Comparison of ENCODE assay signal across 8 mouse cellular contexts in the genomic region with DNA sequence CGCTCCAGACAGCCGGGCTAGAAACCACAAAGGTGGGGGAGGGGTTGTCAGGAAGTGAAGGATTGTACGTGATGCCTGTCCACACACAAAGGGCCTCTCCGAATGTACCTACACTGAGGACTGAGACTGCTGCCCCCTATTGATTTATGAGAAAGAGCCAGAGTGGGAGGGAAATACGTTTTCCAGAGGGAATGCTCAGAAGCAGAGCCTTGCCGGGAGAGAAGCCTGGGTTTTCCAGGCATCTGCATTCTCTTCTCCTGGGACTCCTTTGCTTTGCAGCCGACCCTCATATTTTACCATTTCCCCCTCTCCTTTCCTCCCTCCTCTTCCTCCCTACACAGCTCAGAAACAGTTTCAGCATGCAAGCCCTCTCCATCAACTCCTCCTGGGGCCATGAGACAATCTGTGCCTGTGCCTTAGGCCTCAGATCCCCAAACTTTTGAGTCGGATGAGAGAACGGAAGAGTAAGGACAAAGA. TPM values are rescaled to one million over a fixed set of nuclear protein-coding genes. Genes with fewer than 3 reads are reported as not detected.
A peak's percentile ranks its signal among the peaks of the same experiment; 100 is the strongest.
DNase-seq lines count a peak whose midpoint lies in the region; ATAC-seq lines count a peak whose summit lies in the region.

No protein-coding gene starts in this region.

- no peaks in the 10 kb centered on the region for H3K9me3 ChIP-seq in embryonic facial prominence, embryonic 15.5 days (replicated peaks)

- 26% methylated on average over 9 of the region's 9 CpGs for WGBS in embryonic facial prominence, embryonic 15.5 days

- no peaks in the 10 kb centered on the region for H3K27me3 ChIP-seq in embryonic facial prominence, embryonic 15.5 days
- H3K27me3 ChIP-seq in splenic B cell, adult 2 months (ENCODE audit: control insufficient read depth, insufficient read depth, low read length, poor library complexity, severe bottlenecking) = no peaks in the 10 kb centered on the region

- peak; percentile 26 for DNase-seq in kidney, postnatal 10 days
- no peak for DNase-seq in kidney, postnatal 36 days
- DNase-seq in liver = peak; percentile 35
- DNase-seq in splenic B cell, adult 2 months (ENCODE audit: low read depth, low spot score) = peak; percentile 0
- DNase-seq in layer of hippocampus, postnatal 36 days = no peak
- no peak for DNase-seq in spleen, postnatal 4 days (ENCODE audit: low spot score in 2 of 2)
- no peak for DNase-seq in urinary bladder, adult 2 months (ENCODE audit: low spot score)

- H3K36me3 ChIP-seq in embryonic facial prominence, embryonic 15.5 days = no peaks in the 10 kb centered on the region
- H3K36me3 ChIP-seq in splenic B cell, adult 2 months (ENCODE audit: control insufficient read depth, insufficient read depth, low read length, poor library complexity, severe bottlenecking) = no peaks in the 10 kb centered on the region

- H3K4me1 ChIP-seq in embryonic facial prominence, embryonic 15.5 days = peaks cover 10% of the 10 kb centered on the region

- H3K4me2 ChIP-seq in embryonic facial prominence, embryonic 15.5 days (replicated peaks) = no peak overlapping the region

- no peak for ATAC-seq in embryonic facial prominence, embryonic 15.5 days (ENCODE audit: insufficient number of reproducible peaks, low FRiP score, low TSS enrichment, low read depth)

- peak overlapping the region; percentile 78 for H3K27ac ChIP-seq in embryonic facial prominence, embryonic 15.5 days (replicated peaks)

- H3K4me3 ChIP-seq in embryonic facial prominence, embryonic 15.5 days (replicated peaks) = no peak overlapping the region

- H3K9ac ChIP-seq in embryonic facial prominence, embryonic 15.5 days = no peak overlapping the region

RNA-seq across cellular contexts. Expression of gene Gpc3, which starts 37.8 kb away (rescaled TPM):
- 580 and 582 TPM in 2 replicates for polyA plus RNA-seq in embryonic facial prominence, embryonic 15.5 days (2015; fragmentation: Nextera tagmentation; extraction: Ambion mirVana)
- total RNA-seq in layer of hippocampus, postnatal 36 days (2021) = 1 to 10 TPM; 5.7 to 6.2 TPM
- polyA plus RNA-seq in urinary bladder, adult 2 months (2012; rRNA removed) = 50.0 and 55.9 TPM in 2 replicates

Comparison
In these comparisons a context has a peak if more than half of its experiments do, and no peak if none do; other contexts are left out.
1. DNase-seq: peak in kidney, postnatal 10 days (single experiment), liver (single experiment) and splenic B cell, adult 2 months (single experiment); none in kidney, postnatal 36 days (0 of 2), layer of hippocampus, postnatal 36 days (0 of 2), spleen, postnatal 4 days (0 of 2) and urinary bladder, adult 2 months (single experiment).
2. RNA of gene Gpc3, which starts 37.8 kb away (polyA plus RNA-seq): 580 to 582 TPM in embryonic facial prominence, embryonic 15.5 days; 50.0 to 55.9 TPM in urinary bladder, adult 2 months; every median in the first group is over 10 times any median in the second.